In genomic region chr10:40131690-40132418, GRCm38 (mm10) we compare ENCODE assay signal across 15 mouse cellular contexts. TPM values are rescaled to one million over a fixed set of nuclear protein-coding genes. Genes with fewer than 3 reads are reported as not detected.
DNase-seq lines count a peak whose midpoint lies in the region; ATAC-seq lines count a peak whose summit lies in the region.
"Had no signal": no experiment of that assay in that cellular context is flagged by ENCODE, and none has a peak within 500 bp of the region (broad histone marks: within the 10 kb centered on the region; RNA-seq: fewer than 3 reads in every experiment).

No protein-coding gene starts in this region.

- no peaks in the 10 kb centered on the region for H3K9me3 ChIP-seq in liver, embryonic 13.5 days (replicated peaks)
- H3K9me3 ChIP-seq in stomach, embryonic 16.5 days (replicated peaks; ENCODE audit: control insufficient read depth, low read length) = no peaks in the 10 kb centered on the region
- H3K9me3 ChIP-seq: embryonic facial prominence, embryonic 13.5 days; forebrain, embryonic 15.5 days; midbrain, embryonic 15.5 days; neural tube, embryonic 13.5 days had no signal

- peak overlapping the region; percentile 70 for H3K9ac ChIP-seq in liver, embryonic 13.5 days
- no peak overlapping the region for H3K9ac ChIP-seq in stomach, embryonic 16.5 days (ENCODE audit: low read length)
- H3K9ac ChIP-seq: embryonic facial prominence, embryonic 13.5 days; forebrain, embryonic 15.5 days; hindbrain, embryonic 14.5 days; midbrain, embryonic 15.5 days; neural tube, embryonic 13.5 days had no signal

- peak; percentile 88 for ATAC-seq in erythroblast, adult 5-6 weeks (replicated peaks; ENCODE audit: low FRiP score, poor library complexity, severe bottlenecking)
- peak; percentile 98 for ATAC-seq in liver, embryonic 13.5 days (ENCODE audit: low read depth)
- ATAC-seq in stomach, embryonic 16.5 days (ENCODE audit: insufficient read depth, low FRiP score) = peak; percentile 47; the same call in 1 of the 2 replicates
- ATAC-seq: forebrain, embryonic 15.5 days; lung, postnatal 0 days; midbrain, embryonic 15.5 days had no signal

- H3K4me1 ChIP-seq in liver, embryonic 13.5 days (replicated peaks) = peaks cover 96% of the 10 kb centered on the region
- H3K4me1 ChIP-seq in stomach, embryonic 16.5 days (ENCODE audit: control insufficient read depth, insufficient read depth, low read length) = no peaks in the 10 kb centered on the region
- H3K4me1 ChIP-seq: forebrain, embryonic 15.5 days; midbrain, embryonic 15.5 days; neural tube, embryonic 13.5 days had no signal

- H3K4me3 ChIP-seq in liver, embryonic 13.5 days (replicated peaks) = peak overlapping the region; percentile 41
- no peak overlapping the region for H3K4me3 ChIP-seq in stomach, embryonic 16.5 days (replicated peaks; ENCODE audit: low read length)
- H3K4me3 ChIP-seq: embryonic facial prominence, embryonic 13.5 days; forebrain, embryonic 15.5 days; midbrain, embryonic 15.5 days; neural tube, embryonic 13.5 days had no signal

- H3K36me3 ChIP-seq in liver, embryonic 13.5 days = peaks cover 41% of the 10 kb centered on the region
- H3K36me3 ChIP-seq in stomach, embryonic 16.5 days (ENCODE audit: control insufficient read depth, insufficient read depth, low read length) = no peaks in the 10 kb centered on the region
- H3K36me3 ChIP-seq: embryonic facial prominence, embryonic 13.5 days; forebrain, embryonic 15.5 days; midbrain, embryonic 15.5 days; neural tube, embryonic 13.5 days had no signal

- H3K27me3 ChIP-seq in liver, embryonic 13.5 days = no peaks in the 10 kb centered on the region
- H3K27me3 ChIP-seq in stomach, embryonic 16.5 days (ENCODE audit: control insufficient read depth, insufficient read depth, low read length) = no peaks in the 10 kb centered on the region
- H3K27me3 ChIP-seq: embryonic facial prominence, embryonic 13.5 days; forebrain, embryonic 15.5 days; midbrain, embryonic 15.5 days; neural tube, embryonic 13.5 days had no signal

- H3K4me2 ChIP-seq in liver, embryonic 13.5 days = peak overlapping the region; percentile 66
- H3K4me2 ChIP-seq in stomach, embryonic 16.5 days (ENCODE audit: low read depth, low read length) = no peak overlapping the region
- H3K4me2 ChIP-seq: embryonic facial prominence, embryonic 13.5 days; forebrain, embryonic 15.5 days; hindbrain, embryonic 14.5 days; midbrain, embryonic 15.5 days; neural tube, embryonic 13.5 days had no signal

- DNase-seq in spleen, adult 12 weeks (ENCODE audit: low spot score) = peak; percentile 82
- no peak for DNase-seq in spleen, adult 18-20 months
- DNase-seq in liver, embryonic 13.5 days = peak; percentile 94
- DNase-seq in right cerebral cortex, adult 2 months (ENCODE audit: low spot score in 2 of 2) = no peak
- DNase-seq in kidney, adult 9 months = no peak
- DNase-seq: cerebellum, adult 9-10 months; kidney, postnatal 4 days had no signal

- 23% methylated on average over 9 of the region's 9 CpGs for WGBS in liver, embryonic 13.5 days (ENCODE audit: insufficient replicate concordance)
- 80% methylated on average over 9 of the region's 9 CpGs for WGBS in stomach, embryonic 16.5 days

- H3K27ac ChIP-seq in liver, embryonic 13.5 days = peak overlapping the region; percentile 99
- no peak overlapping the region for H3K27ac ChIP-seq in stomach, embryonic 16.5 days (ENCODE audit: low read length)
- H3K27ac ChIP-seq: embryonic facial prominence, embryonic 13.5 days; forebrain, embryonic 15.5 days; hindbrain, embryonic 14.5 days; midbrain, embryonic 15.5 days; neural tube, embryonic 13.5 days had no signal

RNA-seq across cellular contexts. Expression of gene Slc16a10, which starts 10.2 kb away (rescaled TPM):
- total RNA-seq in erythroblast, adult 5-6 weeks (2015; ENCODE audit: low replicate concordance) = 440 and 459 TPM in 2 replicates
- total RNA-seq in erythroblast, adult 5-6 weeks (2017; ENCODE audit: low replicate concordance) = 461 and 469 TPM in 2 replicates
- 75.1 and 80.8 TPM in 2 replicates for polyA plus RNA-seq in liver, embryonic 13.5 days (2015; fragmentation: Nextera tagmentation; extraction: Ambion mirVana)
- polyA plus RNA-seq in stomach, embryonic 16.5 days (2015; fragmentation: Nextera tagmentation; extraction: Ambion mirVana) = 11.0 and 12.2 TPM in 2 replicates

Comparison
In these comparisons a context has a peak if more than half of its experiments do, and no peak if none do; other contexts are left out.
1. DNase-seq: peak in spleen, adult 12 weeks (single experiment) and liver, embryonic 13.5 days (single experiment); none in spleen, adult 18-20 months (0 of 2), right cerebral cortex, adult 2 months (0 of 2) and kidney, adult 9 months (single experiment).
2. ATAC-seq: peak in every context shown above with its lines; median percentile 98 in liver, embryonic 13.5 days; 88 in erythroblast, adult 5-6 weeks; 47 in stomach, embryonic 16.5 days.